Mouse (Mus musculus) v-Abl transformed pro-B cells (cell line): ENCODE measurements around the gene Krt72.

Source experiments
- in situ Hi-C, 2 experiments: fragments of 400-800 bp; cut with MboI; formaldehyde crosslinking; loops; one replicate each; pipeline ENCODE4 v1.15.1; 2025; ENCODE audit not compliant: unreplicated experiment in 2 of 2

Krt72 gene

GRCm38 (mm10) chr15:101786360-101786759 lies at the start of gene Krt72:
Krt72 (minus strand) TSS chr15:101786460.
- in situ Hi-C loops: no loop called here

- in situ Hi-C loops: no loop called here
Measured at GRCm38 (mm10) chr15:101834784-101835328, 48.6 kb upstream of the Krt72 start.

GRCm38 (mm10) chr15:101833131-101833530 lies 46.9 kb upstream of the Krt72 start:
- in situ Hi-C loops: no loop called here

- in situ Hi-C loops: no loop called here
Measured at GRCm38 (mm10) chr15:101829441-101829840, 43.2 kb upstream of the Krt72 start.

- in situ Hi-C loops: no loop called here
Measured at GRCm38 (mm10) chr15:101821786-101822185, 35.5 kb upstream of the Krt72 start.

GRCm38 (mm10) chr15:101817875-101818274 lies 31.6 kb upstream of the Krt72 start, which contains the start of gene Krt2:
Krt2 (minus strand) TSS chr15:101818169.
- in situ Hi-C loops: no loop called here

- in situ Hi-C loops: no loop called here
Measured at GRCm38 (mm10) chr15:101803052-101803822, 17.0 kb upstream of the Krt72 start.

- in situ Hi-C loops: no loop called here
Measured at GRCm38 (mm10) chr15:101802296-101802835, 16.1 kb upstream of the Krt72 start, which contains the start of gene Krt73. Krt73 (minus strand) TSS chr15:101802346.

- in situ Hi-C loops: no loop called here
Measured at GRCm38 (mm10) chr15:101790867-101791266, 4.6 kb upstream of the Krt72 start.

GRCm38 (mm10) chr15:101773420-101773819 lies 12.8 kb downstream of the Krt72 start:
- in situ Hi-C loops: loop anchor here (5.0 to 25.0 kb wide), 3 partner anchors 294 to 561 kb away; partner anchors contain the start of gene Grasp (in 1 of the 2)

- in situ Hi-C loops: loop anchor here (5.0 to 25.0 kb wide), 3 partner anchors 295 to 560 kb away; partner anchors contain the start of gene Grasp (in 1 of the 2)
Measured at GRCm38 (mm10) chr15:101772711-101773081, 13.6 kb downstream of the Krt72 start.

- in situ Hi-C loops: loop anchor here (5.0 to 25.0 kb wide), 3 partner anchors 295 to 560 kb away; partner anchors contain the start of gene Grasp (in 1 of the 2)
Measured at GRCm38 (mm10) chr15:101772080-101772710, 14.1 kb downstream of the Krt72 start.

- in situ Hi-C loops: loop anchor here (5.0 to 25.0 kb wide), 3 partner anchors 297 to 558 kb away; partner anchors contain the start of gene Grasp (in 1 of the 2)
Measured at GRCm38 (mm10) chr15:101770226-101770625, 16.0 kb downstream of the Krt72 start.

GRCm38 (mm10) chr15:101742711-101743110 lies 43.5 kb downstream of the Krt72 start, which contains the start of gene Krt71:
Krt71 (minus strand) TSS chr15:101743109.
- in situ Hi-C loops: no loop called here

GRCm38 (mm10) chr15:101737786-101738185 lies 48.5 kb downstream of the Krt72 start:
- in situ Hi-C loops: no loop called here

GRCm38 (mm10) chr15:101730653-101731052 lies 55.6 kb downstream of the Krt72 start:
- in situ Hi-C loops: no loop called here
